Mouse (Mus musculus): ENCODE data around the gene Opn1sw. TPM values are rescaled to one million over a fixed set of nuclear protein-coding genes. Genes with fewer than 3 reads are reported as not detected.
"Not testable (repeated sequence)": the region's sequence is repeated elsewhere in the genome, so short reads cannot be mapped to it uniquely, and the experiment has no call there.

Opn1sw gene
- polyA plus RNA-seq, 1 experiment from 2014 or later = 0.37 TPM

- H3K4me1 ChIP-seq (ENCODE audit: control insufficient read depth, insufficient read depth, low read length); H3K4me2 ChIP-seq (ENCODE audit: low read depth, low read length); H3K27ac ChIP-seq (ENCODE audit: low read depth, low read length); H3K9me3 ChIP-seq (ENCODE audit: control insufficient read depth, low read length); H3K36me3 ChIP-seq (ENCODE audit: control insufficient read depth, insufficient read depth, low read length); H3K4me3 ChIP-seq (ENCODE audit: low read depth, low read length); H3K27me3 ChIP-seq (ENCODE audit: control insufficient read depth, insufficient read depth, low read length); H3K9ac ChIP-seq (replicated peaks; ENCODE audit: low read depth, low read length); ATAC-seq (ENCODE audit: low read depth): not testable (repeated sequence)
- 91% methylated on average over 1 of the region's 1 CpGs for WGBS
These were observed 2.2 kb upstream of the Opn1sw start for GRCm38 (mm10) chr6:29390500-29390899.

- Histone ChIP-seq H3K27me3 (ENCODE audit: control insufficient read depth, insufficient read depth, low read length) (no peaks in the 10 kb centered on the region), H3K36me3 (ENCODE audit: control insufficient read depth, insufficient read depth, low read length) (no peaks in the 10 kb centered on the region), H3K9me3 (ENCODE audit: control insufficient read depth, low read length) (no peaks in the 10 kb centered on the region), H3K9ac (replicated peaks; ENCODE audit: low read depth, low read length) (no peak overlapping the region), H3K4me2 (ENCODE audit: low read depth, low read length) (no peak overlapping the region), H3K27ac (ENCODE audit: low read depth, low read length) (no peak overlapping the region), H3K4me3 (ENCODE audit: low read depth, low read length) (no peak overlapping the region), H3K4me1 (ENCODE audit: control insufficient read depth, insufficient read depth, low read length) (no peaks in the 10 kb centered on the region)
- ATAC-seq (ENCODE audit: low read depth) = no peak
- WGBS = 61% methylated on average over 9 of the region's 9 CpGs
These were observed 1.2 kb upstream of the Opn1sw start for GRCm38 (mm10) chr6:29389425-29389824.

- no peak overlapping the region for H3K4me2 ChIP-seq (ENCODE audit: low read depth, low read length)
These were observed 375 bp upstream of the Opn1sw start for GRCm38 (mm10) chr6:29388606-29389080.

GRCm38 (mm10) chr6:29382442-29382841 is 5.8 kb downstream of the Opn1sw start:
- Histone ChIP-seq H3K36me3 (ENCODE audit: control insufficient read depth, insufficient read depth, low read length) (no peaks in the 10 kb centered on the region), H3K27me3 (ENCODE audit: control insufficient read depth, insufficient read depth, low read length) (no peaks in the 10 kb centered on the region), H3K27ac (ENCODE audit: low read depth, low read length) (no peak overlapping the region), H3K9me3 (ENCODE audit: control insufficient read depth, low read length) (no peaks in the 10 kb centered on the region), H3K9ac (replicated peaks; ENCODE audit: low read depth, low read length) (no peak overlapping the region), H3K4me1 (ENCODE audit: control insufficient read depth, insufficient read depth, low read length) (no peaks in the 10 kb centered on the region), H3K4me2 (ENCODE audit: low read depth, low read length) (no peak overlapping the region), H3K4me3 (ENCODE audit: low read depth, low read length) (no peak overlapping the region)
- 64% methylated on average over 2 of the region's 2 CpGs for WGBS
- no peak for ATAC-seq (ENCODE audit: low read depth)

More at GRCm38 (mm10) chr6:29388606-29389080, 375 bp upstream of the Opn1sw start:
- no peak overlapping the region for H3K4me3 ChIP-seq (ENCODE audit: low read depth, low read length)
- no peaks in the 10 kb centered on the region for H3K36me3 ChIP-seq (ENCODE audit: control insufficient read depth, insufficient read depth, low read length)
- H3K9ac ChIP-seq (replicated peaks; ENCODE audit: low read depth, low read length) = no peak overlapping the region
- no peak overlapping the region for H3K27ac ChIP-seq (ENCODE audit: low read depth, low read length)
- H3K9me3 ChIP-seq (ENCODE audit: control insufficient read depth, low read length) = no peaks in the 10 kb centered on the region
- no peaks in the 10 kb centered on the region for H3K27me3 ChIP-seq (ENCODE audit: control insufficient read depth, insufficient read depth, low read length)
- peak; percentile 88; the same call in 1 of the 2 replicates for ATAC-seq (ENCODE audit: low read depth)
- no peaks in the 10 kb centered on the region for H3K4me1 ChIP-seq (ENCODE audit: control insufficient read depth, insufficient read depth, low read length)
- WGBS = 11% methylated on average over 11 of the region's 11 CpGs

GRCm38 (mm10) chr6:29379954-29380353 is 8.3 kb downstream of the Opn1sw start:
- H3K4me3 ChIP-seq (ENCODE audit: low read depth, low read length) = no peak overlapping the region
- H3K9ac ChIP-seq (replicated peaks; ENCODE audit: low read depth, low read length) = no peak overlapping the region
- peaks cover 6% of the 10 kb centered on the region for H3K36me3 ChIP-seq (ENCODE audit: control insufficient read depth, insufficient read depth, low read length)
- 93% methylated on average over 6 of the region's 6 CpGs for WGBS
- H3K9me3 ChIP-seq (ENCODE audit: control insufficient read depth, low read length) = no peaks in the 10 kb centered on the region
- no peaks in the 10 kb centered on the region for H3K4me1 ChIP-seq (ENCODE audit: control insufficient read depth, insufficient read depth, low read length)
- no peak overlapping the region for H3K4me2 ChIP-seq (ENCODE audit: low read depth, low read length)
- no peaks in the 10 kb centered on the region for H3K27me3 ChIP-seq (ENCODE audit: control insufficient read depth, insufficient read depth, low read length)
- no peak overlapping the region for H3K27ac ChIP-seq (ENCODE audit: low read depth, low read length)
- ATAC-seq (ENCODE audit: low read depth) = no peak

- Histone ChIP-seq H3K36me3 (ENCODE audit: control insufficient read depth, insufficient read depth, low read length) (peaks cover 6% of the 10 kb centered on the region), H3K27ac (ENCODE audit: low read depth, low read length) (no peak overlapping the region), H3K4me3 (ENCODE audit: low read depth, low read length) (no peak overlapping the region), H3K9ac (replicated peaks; ENCODE audit: low read depth, low read length) (no peak overlapping the region), H3K4me1 (ENCODE audit: control insufficient read depth, insufficient read depth, low read length) (no peaks in the 10 kb centered on the region), H3K27me3 (ENCODE audit: control insufficient read depth, insufficient read depth, low read length) (no peaks in the 10 kb centered on the region), H3K4me2 (ENCODE audit: low read depth, low read length) (no peak overlapping the region), H3K9me3 (ENCODE audit: control insufficient read depth, low read length) (no peaks in the 10 kb centered on the region)
- WGBS = 91% methylated on average over 10 of the region's 10 CpGs
- ATAC-seq (ENCODE audit: low read depth) = no peak
These were observed 9.6 kb downstream of the Opn1sw start for GRCm38 (mm10) chr6:29378678-29379077.

GRCm38 (mm10) chr6:29377386-29377785 is 10.9 kb downstream of the Opn1sw start:
- no peak for ATAC-seq (ENCODE audit: low read depth)
- Histone ChIP-seq H3K4me1 (ENCODE audit: control insufficient read depth, insufficient read depth, low read length) (no peaks in the 10 kb centered on the region), H3K27me3 (ENCODE audit: control insufficient read depth, insufficient read depth, low read length) (no peaks in the 10 kb centered on the region), H3K9ac (replicated peaks; ENCODE audit: low read depth, low read length) (no peak overlapping the region), H3K4me2 (ENCODE audit: low read depth, low read length) (no peak overlapping the region), H3K4me3 (ENCODE audit: low read depth, low read length) (no peak overlapping the region), H3K27ac (ENCODE audit: low read depth, low read length) (no peak overlapping the region), H3K9me3 (ENCODE audit: control insufficient read depth, low read length) (no peaks in the 10 kb centered on the region), H3K36me3 (ENCODE audit: control insufficient read depth, insufficient read depth, low read length) (peaks cover 13% of the 10 kb centered on the region)
- WGBS = 95% methylated on average over 4 of the region's 4 CpGs

- WGBS = 93% methylated on average over 1 of the region's 1 CpGs
- H3K27ac ChIP-seq (ENCODE audit: low read depth, low read length) = no peak overlapping the region
- H3K4me2 ChIP-seq (ENCODE audit: low read depth, low read length) = no peak overlapping the region
- H3K36me3 ChIP-seq (ENCODE audit: control insufficient read depth, insufficient read depth, low read length) = peaks cover 11% of the 10 kb centered on the region
- no peak overlapping the region for H3K4me3 ChIP-seq (ENCODE audit: low read depth, low read length)
- ATAC-seq (ENCODE audit: low read depth) = no peak
- H3K27me3 ChIP-seq (ENCODE audit: control insufficient read depth, insufficient read depth, low read length) = no peaks in the 10 kb centered on the region
- H3K4me1 ChIP-seq (ENCODE audit: control insufficient read depth, insufficient read depth, low read length) = no peaks in the 10 kb centered on the region
- H3K9ac ChIP-seq (replicated peaks; ENCODE audit: low read depth, low read length) = no peak overlapping the region
- no peaks in the 10 kb centered on the region for H3K9me3 ChIP-seq (ENCODE audit: control insufficient read depth, low read length)
These were observed 23.0 kb downstream of the Opn1sw start for GRCm38 (mm10) chr6:29365277-29365676.

- H3K27ac ChIP-seq (ENCODE audit: low read depth, low read length) = no peak overlapping the region
- 71% methylated on average over 3 of the region's 3 CpGs for WGBS
These were observed 25.1 kb downstream of the Opn1sw start for GRCm38 (mm10) chr6:29363129-29363515.

More at GRCm38 (mm10) chr6:29363129-29363515, 25.1 kb downstream of the Opn1sw start:
- ATAC-seq (ENCODE audit: low read depth) = no peak
- no peaks in the 10 kb centered on the region for H3K27me3 ChIP-seq (ENCODE audit: control insufficient read depth, insufficient read depth, low read length)
- peaks cover 11% of the 10 kb centered on the region for H3K36me3 ChIP-seq (ENCODE audit: control insufficient read depth, insufficient read depth, low read length)
- H3K4me3 ChIP-seq (ENCODE audit: low read depth, low read length) = no peak overlapping the region
- no peak overlapping the region for H3K9ac ChIP-seq (replicated peaks; ENCODE audit: low read depth, low read length)
- no peak overlapping the region for H3K4me2 ChIP-seq (ENCODE audit: low read depth, low read length)
- H3K9me3 ChIP-seq (ENCODE audit: control insufficient read depth, low read length) = no peaks in the 10 kb centered on the region
- H3K4me1 ChIP-seq (ENCODE audit: control insufficient read depth, insufficient read depth, low read length) = no peaks in the 10 kb centered on the region
